Mouse (Mus musculus) cerebellum, adult 11-12 months (tissue): ENCODE data around the gene Ces1d.

Experiments
- DNase-seq: peaks from one replicate; pipeline ENCODE4 v3.0.0; 2022

The Ces1d gene

DNA sequence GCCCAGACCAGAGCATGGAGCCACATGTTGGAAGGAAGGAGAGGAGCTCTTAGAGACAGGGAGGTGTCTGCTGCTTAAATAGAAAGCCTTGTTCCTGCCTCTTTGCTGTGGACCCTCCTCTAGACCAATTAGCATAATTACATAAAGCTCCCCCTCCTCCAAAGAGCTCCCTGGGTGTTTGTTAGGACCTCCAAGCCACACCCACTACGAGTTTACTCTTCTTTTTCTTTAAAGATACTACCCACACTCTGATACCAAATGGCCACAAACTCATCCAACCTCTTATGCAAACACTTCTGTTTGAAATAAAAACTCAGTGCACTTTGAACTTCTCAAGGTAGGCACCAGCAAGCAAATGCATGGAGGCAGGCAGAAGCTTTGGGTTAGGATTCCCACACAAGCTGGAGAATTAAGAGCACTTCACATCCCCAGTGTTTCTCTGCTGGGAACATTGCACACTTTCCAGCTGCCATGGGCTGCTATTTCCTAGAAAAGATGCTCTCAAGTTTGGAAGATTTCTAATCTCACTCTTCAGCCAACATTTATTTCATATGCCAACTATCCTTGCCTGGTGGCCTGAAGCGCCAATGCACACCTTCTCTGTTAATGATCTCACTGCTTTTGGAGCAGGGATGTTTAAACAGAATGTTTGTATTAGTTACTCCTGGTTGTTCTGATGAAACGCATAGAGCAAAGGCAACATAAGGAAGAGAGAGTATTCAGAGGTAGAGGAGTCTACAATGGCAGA, 66.2 kb downstream of the Ces1d start, which contains the start of gene Ces1c:
Gene Ces1c (minus strand): TSS at position 51 of the 748 bp plus-strand sequence.
- no peak for DNase-seq

- DNase-seq: no peak
These were observed 71.2 kb downstream of the Ces1d start for GRCm38 (mm10) chr8:93126476-93126875.

DNA sequence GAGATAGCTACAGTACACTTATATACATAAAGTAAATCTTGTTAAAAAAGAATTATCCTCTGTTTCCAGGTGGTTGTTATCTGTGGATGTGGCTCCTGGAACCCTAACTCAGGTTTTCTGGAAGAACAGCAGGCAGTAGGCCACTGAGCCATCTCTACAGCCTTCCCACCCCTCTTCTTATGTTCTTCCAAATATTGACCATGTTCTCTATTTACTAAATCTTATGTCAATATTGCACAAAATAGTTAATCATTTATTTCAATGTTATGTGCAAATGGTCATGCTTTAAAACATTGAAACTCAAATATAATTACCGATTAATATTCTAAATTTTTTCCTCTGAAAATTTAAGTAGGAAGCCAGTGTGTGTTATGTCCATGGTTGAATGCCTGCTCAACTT, 75.6 kb downstream of the Ces1d start:
- no peak for DNase-seq
